Mouse (Mus musculus): ENCODE results near the gene Col3a1. TPM values are rescaled to one million over a fixed set of nuclear protein-coding genes. Genes with fewer than 3 reads are reported as not detected.

Col3a1 gene
- polyA plus RNA-seq, 1 experiment from 2014 or later = 470 TPM

Small RNA genes lying within 50 kb of the gene (microRNA-seq; reads per million reads assigned to microRNA genes)
- 1.4 reads per million for gene Gm47302 (ENCODE audit: borderline number of aligned reads)

Other genes starting within 250 kb of the Col3a1 start
- 24.6 and 24.7 TPM in 2 replicates for gene Col5a2, start 191.7 kb downstream of the Col3a1 start, polyA plus RNA-seq (2014; fragmentation: Nextera tagmentation; extraction: Ambion mirVana)

Measured in embryonic facial prominence, embryonic 11.5 days (tissue).